Mouse (Mus musculus) liver, adult 2 months (tissue): ENCODE results near the gene Gm45140. TPM values are rescaled to one million over a fixed set of nuclear protein-coding genes. Genes with fewer than 3 reads are reported as not detected.

Experiments used
- DNase-seq: peaks from one replicate; pipeline ENCODE4 v3.0.0-alpha.2; 2011; ENCODE audit warnings: low read depth, low spot score; ENCODE audit errors: extremely low read depth
- H3K27ac ChIP-seq: fragments of 200-500 bp; replicated peaks from 2 replicates; pipeline ENCODE4 v1.5.1; 2012; ENCODE audit warnings: low read depth, mild to moderate bottlenecking, control low read depth, inconsistent platforms, low read length; ENCODE audit not compliant: insufficient read depth
- H3K27me3 ChIP-seq: fragments of 200-500 bp; 2 replicates; pipeline ENCODE4 v1.6.1; 2012; ENCODE audit warnings: mild to moderate bottlenecking, moderate library complexity, low read length, inconsistent platforms; ENCODE audit not compliant: control insufficient read depth, insufficient read depth
- H3K36me3 ChIP-seq: fragments of 200-500 bp; 2 replicates; pipeline ENCODE4 v1.6.1; 2012; ENCODE audit warnings: low read length, inconsistent platforms; ENCODE audit not compliant: control insufficient read depth, insufficient read depth
- H3K4me1 ChIP-seq: fragments of 200-500 bp; 2 replicates; pipeline ENCODE4 v1.6.1; 2011; ENCODE audit warnings: low read length; ENCODE audit not compliant: control insufficient read depth, insufficient read depth
- H3K4me3 ChIP-seq: fragments of 200-500 bp; 2 replicates; pipeline ENCODE4 v1.5.1; 2011; ENCODE audit warnings: low read depth, mild to moderate bottlenecking, control low read depth, low read length, moderate library complexity; ENCODE audit not compliant: insufficient read depth
- H3K79me2 ChIP-seq: fragments of 200-500 bp; 2 replicates; pipeline ENCODE4 v1.6.1; 2012; ENCODE audit warnings: inconsistent platforms, mild to moderate bottlenecking, low read length, moderate library complexity; ENCODE audit not compliant: control insufficient read depth, insufficient read depth
- H3K9ac ChIP-seq: fragments of 200-500 bp; 2 replicates; pipeline ENCODE4 v1.6.1; 2012; ENCODE audit warnings: low read depth, mild to moderate bottlenecking, control low read depth, inconsistent platforms, low read length
- CTCF ChIP-seq: fragments of 200-500 bp; IDR thresholded peaks from 2 replicates; pipeline ENCODE4 v1.5.1; 2011; ENCODE audit warnings: low read depth, low read length, control low read depth
- POLR2A ChIP-seq: fragments of 200-500 bp; IDR thresholded peaks from 2 replicates; pipeline ENCODE4 v1.6.1; 2011; ENCODE audit warnings: low read length, control low read depth; ENCODE audit not compliant: insufficient read depth; ENCODE audit errors: extremely low read depth
- WGBS: fragments of 180-500 bp; shearing (Covaris S2); methylation state at CpG from one replicate; pipeline ENCODE4 v1.1.7; 2018; 5-methylcytosine and 5-hydroxymethylcytosine counted together
- polyA plus RNA-seq: library from polyadenylated mRNA; depleted of rRNA; stranded (reverse); fragments of >200 nt; gene quantifications from 2 replicates; pipeline ENCODE4 v1.2.3, GENCODE M21; 2012
- total RNA-seq: library from RNA; depleted of rRNA; stranded (reverse); fragments of >200 nt; gene quantifications from 2 replicates; pipeline ENCODE4 v1.2.3, GENCODE M21; 2014

Gm45140 gene
- total and polyA plus RNA-seq, 2 experiments, result 0.98 to 1.0 TPM

DNA sequence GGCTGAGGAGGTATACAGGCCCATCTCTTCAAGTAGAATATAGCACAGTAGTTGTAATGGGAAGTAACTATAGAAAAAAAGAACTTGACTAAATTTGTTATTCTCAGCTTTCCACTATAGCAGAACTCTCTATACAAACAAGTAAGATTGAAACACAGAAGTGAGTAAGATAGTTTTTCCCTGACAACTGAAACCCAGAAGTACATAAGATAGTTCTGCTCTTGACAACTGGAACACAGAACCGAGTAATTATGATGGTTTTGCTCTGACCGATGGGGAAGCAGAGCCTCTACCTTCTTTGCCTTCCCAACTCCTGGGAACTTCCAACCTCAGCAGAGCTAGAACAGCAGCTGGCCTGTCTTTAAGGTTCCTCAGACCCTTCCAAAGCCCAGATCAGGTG lies 26.5 kb downstream of the Gm45140 start:
- H3K4me1 ChIP-seq, result peaks cover 27% of the 10 kb centered on the region

DNA sequence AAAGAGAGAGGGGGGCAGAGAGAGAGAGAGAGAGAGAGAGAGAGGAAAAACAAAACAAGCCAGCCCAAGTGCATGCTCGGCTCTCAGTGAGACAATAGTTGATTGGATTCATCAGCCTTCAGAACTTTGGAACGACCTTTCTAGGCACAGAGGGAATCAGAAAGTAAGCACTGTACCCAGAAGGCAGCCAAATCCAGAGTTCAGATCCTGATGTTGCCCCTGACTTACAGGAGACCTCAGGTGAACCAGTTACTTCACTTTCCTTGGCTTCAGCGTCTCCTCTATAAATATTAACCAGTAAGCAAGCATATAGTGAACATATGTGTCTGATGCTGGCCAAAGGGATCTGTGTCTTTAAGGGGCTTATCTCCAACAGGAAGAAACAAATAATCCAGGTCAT lies 27.1 kb downstream of the Gm45140 start:
- TF ChIP-seq CTCF (no peak), POLR2A (no peak)
- H3K27me3 ChIP-seq, result no peaks in the 10 kb centered on the region
- H3K4me3 ChIP-seq, result peak overlapping the region; percentile 47
- 13% methylated on average over 3 of the region's 3 CpGs for WGBS
- H3K36me3 ChIP-seq, result peaks cover 7% of the 10 kb centered on the region; the same call in 1 of the 2 replicates
- H3K4me1 ChIP-seq, result peaks cover 30% of the 10 kb centered on the region
- peaks cover 31% of the 10 kb centered on the region; the same call in 1 of the 2 replicates for H3K79me2 ChIP-seq
- DNase-seq, result peak; percentile 99
- H3K9ac ChIP-seq, result peak overlapping the region; percentile 67
- H3K27ac ChIP-seq, result peak overlapping the region; percentile 93

More for the DNA sequence above, 26.5 kb downstream of the Gm45140 start:
- peaks cover 27% of the 10 kb centered on the region; the same call in 1 of the 2 replicates for H3K79me2 ChIP-seq
- no peaks in the 10 kb centered on the region for H3K27me3 ChIP-seq
- peak overlapping the region; percentile 47 for H3K4me3 ChIP-seq
- H3K27ac ChIP-seq, result peak overlapping the region; percentile 97
- TF ChIP-seq POLR2A (no peak), CTCF (no peak)
- whole genome bisulfite sequencing, result 13% methylated on average over 2 of the region's 2 CpGs
- H3K9ac ChIP-seq, result peak overlapping the region; percentile 80
- H3K36me3 ChIP-seq, result peaks cover 7% of the 10 kb centered on the region; the same call in 1 of the 2 replicates
- DNase-seq, result peak; percentile 54

GRCm38 (mm10) chr6:87807735-87808440 lies 27.7 kb downstream of the Gm45140 start:
- peak overlapping the region; percentile 93 for H3K27ac ChIP-seq
- H3K9ac ChIP-seq, result peak overlapping the region; percentile 67
- no peaks in the 10 kb centered on the region for H3K27me3 ChIP-seq
- WGBS, result 44% methylated on average over 4 of the region's 4 CpGs
- peaks cover 30% of the 10 kb centered on the region for H3K4me1 ChIP-seq
- H3K4me3 ChIP-seq, result peak overlapping the region; percentile 47
- H3K36me3 ChIP-seq, result peaks cover 11% of the 10 kb centered on the region; the same call in 1 of the 2 replicates
- TF ChIP-seq CTCF (no peak), POLR2A (no peak)
- peaks cover 34% of the 10 kb centered on the region; the same call in 1 of the 2 replicates for H3K79me2 ChIP-seq
- DNase-seq, result no peak

GRCm38 (mm10) chr6:87806857-87807256 lies 28.7 kb downstream of the Gm45140 start:
- Histone ChIP-seq H3K27ac (peak overlapping the region; percentile 64), H3K79me2 (peaks cover 41% of the 10 kb centered on the region; the same call in 1 of the 2 replicates), H3K27me3 (no peaks in the 10 kb centered on the region), H3K4me1 (peaks cover 31% of the 10 kb centered on the region), H3K36me3 (peaks cover 11% of the 10 kb centered on the region; the same call in 1 of the 2 replicates), H3K9ac (peak overlapping the region; percentile 43), H3K4me3 (no peak overlapping the region)
- DNase-seq, result no peak
- TF ChIP-seq CTCF (peak; percentile 22; the same call in 1 of the 2 replicates), POLR2A (no peak)
- 7% methylated on average over 2 of the region's 2 CpGs for WGBS

DNA sequence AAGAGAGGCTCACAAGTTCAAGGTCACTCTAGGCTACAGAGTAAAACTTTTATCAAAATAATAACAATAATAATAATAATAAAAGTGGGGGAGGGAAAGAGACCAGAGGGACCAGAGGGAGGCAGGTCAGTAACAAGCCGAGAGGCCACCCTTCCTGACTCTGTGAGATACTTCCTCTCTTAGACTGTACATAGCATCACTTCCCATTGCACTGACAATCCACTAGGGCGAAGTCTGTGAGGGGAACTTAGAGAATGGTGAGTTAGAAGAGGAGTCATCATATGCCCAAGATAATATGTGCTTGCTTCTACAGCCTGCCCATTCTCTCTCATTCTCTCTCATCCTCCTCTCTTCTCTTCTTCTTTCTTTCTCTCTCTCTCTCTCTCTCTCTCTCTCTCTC lies 29.6 kb downstream of the Gm45140 start:
- peaks cover 46% of the 10 kb centered on the region for H3K79me2 ChIP-seq
- H3K4me1 ChIP-seq, result peaks cover 36% of the 10 kb centered on the region
- WGBS, result 39% methylated on average over 2 of the region's 2 CpGs

More for the DNA sequence above, 29.6 kb downstream of the Gm45140 start:
- H3K27me3 ChIP-seq, result no peaks in the 10 kb centered on the region
- H3K4me3 ChIP-seq, result no peak overlapping the region
- H3K9ac ChIP-seq, result no peak overlapping the region
- TF ChIP-seq POLR2A (no peak), CTCF (no peak)
- DNase-seq, result no peak
- peak overlapping the region; percentile 17 for H3K27ac ChIP-seq
- peaks cover 11% of the 10 kb centered on the region; the same call in 1 of the 2 replicates for H3K36me3 ChIP-seq
